Mouse (Mus musculus): ENCODE measurements around the gene Tm4sf5. TPM values are rescaled to one million over a fixed set of nuclear protein-coding genes. Genes with fewer than 3 reads are reported as not detected.

The Tm4sf5 gene
- polyA plus RNA-seq, 1 experiment from 2014 or later = 1.4 TPM

GRCm38 (mm10) chr11:70509753-70510564 is 4.9 kb downstream of the Tm4sf5 start:
- Histone ChIP-seq H3K4me1 (replicated peaks) (peaks cover 4% of the 10 kb centered on the region; the same call in 1 of the 2 replicates), H3K4me2 (peak overlapping the region; percentile 45), H3K27ac (no peak overlapping the region), H3K36me3 (no peaks in the 10 kb centered on the region), H3K9me3 (no peaks in the 10 kb centered on the region), H3K27me3 (peaks cover 13% of the 10 kb centered on the region), H3K9ac (replicated peaks) (peak overlapping the region; percentile 18; the same call in 1 of the 2 replicates), H3K4me3 (replicated peaks) (0 out of 2 replicates have a peak overlapping the region, but pooled peaks have one; percentile 19)
- ATAC-seq (ENCODE audit: insufficient number of reproducible peaks, insufficient read depth, low FRiP score, low TSS enrichment, low read depth) = no peak
- WGBS = 8% methylated on average over 19 of the region's 19 CpGs

- no peak for ATAC-seq (ENCODE audit: insufficient number of reproducible peaks, insufficient read depth, low FRiP score, low TSS enrichment, low read depth)
These were observed 6.2 kb downstream of the Tm4sf5 start for GRCm38 (mm10) chr11:70511242-70511641.

DNA sequence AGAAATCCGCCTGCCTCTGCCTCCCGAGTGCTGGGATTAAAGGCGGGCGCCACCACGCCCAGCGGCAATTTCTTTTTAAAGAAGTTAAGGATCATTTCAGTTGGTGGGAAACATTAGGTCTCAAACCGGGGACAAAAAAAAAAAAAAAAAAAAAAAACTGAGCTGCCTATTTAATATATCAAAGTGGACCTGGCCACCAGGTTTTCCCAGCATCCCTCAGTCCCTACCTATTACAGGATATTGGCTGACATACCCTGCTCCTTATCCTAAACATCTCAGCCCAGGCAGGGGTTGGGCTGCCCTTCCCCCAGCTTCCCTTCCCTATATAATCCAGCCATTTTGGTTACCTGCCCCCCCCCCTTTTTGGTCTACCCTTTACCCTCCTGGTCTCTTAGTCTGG is 6.8 kb downstream of the Tm4sf5 start:
- WGBS = 89% methylated on average over 7 of the region's 7 CpGs
- no peak overlapping the region for H3K27ac ChIP-seq
- H3K36me3 ChIP-seq = no peaks in the 10 kb centered on the region
- peaks cover 8% of the 10 kb centered on the region; the same call in 1 of the 2 replicates for H3K27me3 ChIP-seq
- H3K4me3 ChIP-seq (replicated peaks) = no peak overlapping the region
- ATAC-seq (ENCODE audit: insufficient number of reproducible peaks, insufficient read depth, low FRiP score, low TSS enrichment, low read depth) = no peak
- H3K4me2 ChIP-seq = no peak overlapping the region
- H3K4me1 ChIP-seq (replicated peaks) = peaks cover 4% of the 10 kb centered on the region; the same call in 1 of the 2 replicates
- no peaks in the 10 kb centered on the region for H3K9me3 ChIP-seq
- H3K9ac ChIP-seq (replicated peaks) = no peak overlapping the region

More at GRCm38 (mm10) chr11:70511242-70511641, 6.2 kb downstream of the Tm4sf5 start:
- H3K4me2 ChIP-seq = no peak overlapping the region
- no peaks in the 10 kb centered on the region for H3K9me3 ChIP-seq
- no peak overlapping the region for H3K9ac ChIP-seq (replicated peaks)
- no peak overlapping the region for H3K27ac ChIP-seq
- peaks cover 8% of the 10 kb centered on the region; the same call in 1 of the 2 replicates for H3K27me3 ChIP-seq
- peaks cover 4% of the 10 kb centered on the region; the same call in 1 of the 2 replicates for H3K4me1 ChIP-seq (replicated peaks)
- H3K36me3 ChIP-seq = no peaks in the 10 kb centered on the region
- no peak overlapping the region for H3K4me3 ChIP-seq (replicated peaks)
- WGBS = 57% methylated on average over 2 of the region's 2 CpGs

GRCm38 (mm10) chr11:70512709-70513342 is 7.8 kb downstream of the Tm4sf5 start:
- H3K4me3 ChIP-seq (replicated peaks) = no peak overlapping the region
- WGBS = 82% methylated on average over 7 of the region's 7 CpGs
- H3K27ac ChIP-seq = no peak overlapping the region
- no peak overlapping the region for H3K9ac ChIP-seq (replicated peaks)
- ATAC-seq (ENCODE audit: insufficient number of reproducible peaks, insufficient read depth, low FRiP score, low TSS enrichment, low read depth) = no peak
- no peaks in the 10 kb centered on the region for H3K36me3 ChIP-seq
- H3K4me1 ChIP-seq (replicated peaks) = peaks cover 4% of the 10 kb centered on the region; the same call in 1 of the 2 replicates
- H3K9me3 ChIP-seq = no peaks in the 10 kb centered on the region
- no peak overlapping the region for H3K4me2 ChIP-seq
- H3K27me3 ChIP-seq = peaks cover 8% of the 10 kb centered on the region; the same call in 1 of the 2 replicates

GRCm38 (mm10) chr11:70513520-70513919 is 8.5 kb downstream of the Tm4sf5 start:
- H3K9ac ChIP-seq (replicated peaks) = no peak overlapping the region
- no peak overlapping the region for H3K27ac ChIP-seq
- no peak overlapping the region for H3K4me2 ChIP-seq
- H3K4me3 ChIP-seq (replicated peaks) = no peak overlapping the region
- peaks cover 8% of the 10 kb centered on the region; the same call in 1 of the 2 replicates for H3K27me3 ChIP-seq
- WGBS = 63% methylated on average over 11 of the region's 11 CpGs
- H3K36me3 ChIP-seq = no peaks in the 10 kb centered on the region
- no peaks in the 10 kb centered on the region for H3K9me3 ChIP-seq
- peaks cover 4% of the 10 kb centered on the region; the same call in 1 of the 2 replicates for H3K4me1 ChIP-seq (replicated peaks)
- ATAC-seq (ENCODE audit: insufficient number of reproducible peaks, insufficient read depth, low FRiP score, low TSS enrichment, low read depth) = no peak

- 90% methylated on average over 7 of the region's 7 CpGs for whole genome bisulfite sequencing
- Histone ChIP-seq H3K9me3 (no peaks in the 10 kb centered on the region), H3K4me1 (replicated peaks) (peaks cover 4% of the 10 kb centered on the region; the same call in 1 of the 2 replicates)
These were observed 9.2 kb downstream of the Tm4sf5 start, which contains the start of gene Vmo1 for GRCm38 (mm10) chr11:70514288-70514687. TSS of gene Vmo1 (minus strand) at chr11:70514616.

DNA sequence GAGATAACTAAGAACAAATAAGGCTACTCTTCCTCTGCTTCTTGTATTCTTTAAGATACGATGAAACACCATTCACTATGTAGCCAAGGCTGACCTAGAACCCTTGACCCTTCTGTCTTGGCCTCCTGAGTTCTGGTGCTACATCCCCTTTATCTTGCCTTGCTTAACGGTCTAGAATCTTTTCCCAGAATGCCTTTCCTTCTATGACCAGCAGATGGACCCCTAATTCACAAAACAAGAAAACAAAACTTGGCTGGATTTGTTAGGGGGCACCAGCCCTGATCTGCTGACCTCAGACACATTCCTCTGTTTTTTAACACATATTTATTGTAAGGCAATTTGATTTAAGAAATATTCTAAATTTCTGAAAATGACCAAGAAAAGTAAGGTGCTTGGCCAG is 11.3 kb downstream of the Tm4sf5 start:
- no peak overlapping the region for H3K4me3 ChIP-seq (replicated peaks)
- no peak overlapping the region for H3K27ac ChIP-seq
- no peaks in the 10 kb centered on the region for H3K9me3 ChIP-seq
- no peak overlapping the region for H3K9ac ChIP-seq (replicated peaks)
- ATAC-seq (ENCODE audit: insufficient number of reproducible peaks, insufficient read depth, low FRiP score, low TSS enrichment, low read depth) = no peak
- H3K4me1 ChIP-seq (replicated peaks) = peaks cover 10% of the 10 kb centered on the region; the same call in 1 of the 2 replicates
- no peaks in the 10 kb centered on the region for H3K36me3 ChIP-seq
- no peak overlapping the region for H3K4me2 ChIP-seq
- H3K27me3 ChIP-seq = peaks cover 11% of the 10 kb centered on the region
- 13% methylated on average over 2 of the region's 2 CpGs for WGBS

More at GRCm38 (mm10) chr11:70514288-70514687, 9.2 kb downstream of the Tm4sf5 start, which contains the start of gene Vmo1:
- ATAC-seq (ENCODE audit: insufficient number of reproducible peaks, insufficient read depth, low FRiP score, low TSS enrichment, low read depth) = no peak
- H3K27ac ChIP-seq = no peak within 1 kb of the TSS
- H3K4me2 ChIP-seq = no peak within 1 kb of the TSS
- H3K27me3 ChIP-seq = 0 out of 2 replicates have a peak, but pooled peaks cover 3% of the 10 kb centered on the region
- no peaks in the 10 kb centered on the region for H3K36me3 ChIP-seq
- H3K9ac ChIP-seq (replicated peaks) = no peak within 1 kb of the TSS
- H3K4me3 ChIP-seq (replicated peaks) = no peak within 1 kb of the TSS

GRCm38 (mm10) chr11:70518436-70518835 is 13.4 kb downstream of the Tm4sf5 start:
- no peaks in the 10 kb centered on the region for H3K9me3 ChIP-seq
- no peak overlapping the region for H3K9ac ChIP-seq (replicated peaks)
- H3K27me3 ChIP-seq = peaks cover 11% of the 10 kb centered on the region
- 67% methylated on average over 1 of the region's 1 CpGs for whole genome bisulfite sequencing
- H3K4me1 ChIP-seq (replicated peaks) = peaks cover 10% of the 10 kb centered on the region; the same call in 1 of the 2 replicates
- H3K36me3 ChIP-seq = no peaks in the 10 kb centered on the region
- H3K27ac ChIP-seq = no peak overlapping the region
- H3K4me3 ChIP-seq (replicated peaks) = no peak overlapping the region
- H3K4me2 ChIP-seq = no peak overlapping the region
- no peak for ATAC-seq (ENCODE audit: insufficient number of reproducible peaks, insufficient read depth, low FRiP score, low TSS enrichment, low read depth)

DNA sequence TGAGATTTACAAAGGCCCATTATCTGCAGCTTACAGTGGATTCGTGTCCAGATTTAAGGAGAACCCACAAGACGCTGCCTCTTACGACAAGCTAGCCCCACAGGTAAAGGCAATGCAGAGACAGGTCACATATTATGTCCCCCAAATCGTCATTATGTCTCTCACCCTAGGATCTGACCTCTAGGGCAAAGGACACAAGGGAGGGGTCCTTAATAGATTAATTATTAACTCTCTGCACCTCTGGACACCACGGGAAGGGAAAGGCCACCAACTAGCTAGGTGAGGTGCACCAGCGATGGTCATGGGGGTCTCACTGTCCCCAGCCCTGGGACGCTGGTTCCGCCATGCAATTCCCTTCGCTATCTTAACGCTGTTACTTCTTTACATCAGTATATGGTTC is 13.9 kb downstream of the Tm4sf5 start, which contains the start of gene Gltpd2:
Gene Gltpd2, plus strand, starts transcription at position 274 of the 400 bp plus-strand sequence.
- peak within 1 kb of the TSS; percentile 57 for H3K4me2 ChIP-seq
- 0 out of 2 replicates have a peak within 1 kb of the TSS, but pooled peaks have one; percentile 70 for H3K27ac ChIP-seq
- ATAC-seq (ENCODE audit: insufficient number of reproducible peaks, insufficient read depth, low FRiP score, low TSS enrichment, low read depth) = no peak
- peaks cover 11% of the 10 kb centered on the region for H3K27me3 ChIP-seq
- H3K36me3 ChIP-seq = no peaks in the 10 kb centered on the region
- H3K4me3 ChIP-seq (replicated peaks) = peak within 1 kb of the TSS; percentile 31
- peaks cover 10% of the 10 kb centered on the region; the same call in 1 of the 2 replicates for H3K4me1 ChIP-seq (replicated peaks)
- H3K9me3 ChIP-seq = no peaks in the 10 kb centered on the region
- H3K9ac ChIP-seq (replicated peaks) = peak within 1 kb of the TSS; percentile 63
- 88% methylated on average over 10 of the region's 10 CpGs for WGBS

DNA sequence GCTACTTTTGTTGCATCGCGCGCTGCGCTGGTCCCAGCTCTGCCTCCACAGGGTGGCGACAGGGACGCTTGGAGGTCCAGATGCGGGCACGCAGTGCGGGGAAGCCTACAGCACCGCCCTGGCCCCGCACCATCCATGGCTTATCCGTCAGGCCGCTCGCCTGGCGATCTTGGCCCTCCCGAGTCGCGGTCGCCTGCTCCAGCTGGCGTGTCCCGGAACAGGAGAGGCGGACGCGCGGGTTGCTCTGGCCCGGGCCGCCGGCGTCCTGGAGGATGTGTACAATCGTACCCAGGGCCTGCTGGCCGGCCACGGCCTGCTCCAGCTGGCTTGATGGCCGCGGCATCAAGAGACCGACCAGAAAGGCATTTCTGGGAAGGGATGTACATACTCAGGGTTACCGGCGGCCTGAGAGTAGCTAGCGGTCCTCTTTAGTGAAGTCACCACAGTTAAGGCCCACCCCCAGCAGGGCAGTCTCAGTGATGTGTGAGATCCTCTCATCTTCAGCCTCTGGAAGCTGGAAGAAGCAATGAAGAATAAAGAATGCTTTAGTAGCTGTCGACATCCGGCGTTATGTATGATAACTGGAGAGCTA is 15.2 kb downstream of the Tm4sf5 start:
- peak overlapping the region; percentile 31 for H3K4me3 ChIP-seq (replicated peaks)
- H3K4me2 ChIP-seq = peak overlapping the region; percentile 57
- no peaks in the 10 kb centered on the region for H3K36me3 ChIP-seq
- H3K27ac ChIP-seq = peak overlapping the region; percentile 70; the same call in 1 of the 2 replicates
- 0 out of 2 replicates have a peak, but pooled peaks have one; percentile 33 for ATAC-seq (ENCODE audit: insufficient number of reproducible peaks, insufficient read depth, low FRiP score, low TSS enrichment, low read depth)
- peaks cover 11% of the 10 kb centered on the region for H3K27me3 ChIP-seq
- 11% methylated on average over 41 of the region's 41 CpGs for WGBS
- peaks cover 10% of the 10 kb centered on the region; the same call in 1 of the 2 replicates for H3K4me1 ChIP-seq (replicated peaks)
- no peaks in the 10 kb centered on the region for H3K9me3 ChIP-seq
- peak overlapping the region; percentile 63 for H3K9ac ChIP-seq (replicated peaks)
